Mouse (Mus musculus): ENCODE data around the gene Eml4.

Eml4 gene

DNA sequence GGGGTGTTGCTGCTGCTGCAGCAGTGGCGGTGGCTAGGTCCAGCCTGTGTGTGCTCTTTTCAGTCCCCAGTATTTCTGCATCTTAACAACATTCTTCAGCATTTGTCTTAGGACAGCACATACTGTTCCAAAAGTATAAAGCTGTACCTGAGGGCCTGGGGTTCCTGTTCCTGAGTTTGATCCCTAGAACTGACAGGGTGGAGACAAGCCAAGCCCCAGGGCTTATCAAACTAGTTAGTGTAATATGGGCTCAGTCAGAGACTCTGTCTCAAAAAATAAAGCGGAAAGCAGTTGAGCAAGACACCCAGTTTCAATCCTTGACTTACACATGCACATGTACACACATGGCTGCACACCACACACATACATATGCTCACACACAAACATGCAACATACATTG lies 34.2 kb downstream of the Eml4 start:
- no peak for DNase-seq

DNA sequence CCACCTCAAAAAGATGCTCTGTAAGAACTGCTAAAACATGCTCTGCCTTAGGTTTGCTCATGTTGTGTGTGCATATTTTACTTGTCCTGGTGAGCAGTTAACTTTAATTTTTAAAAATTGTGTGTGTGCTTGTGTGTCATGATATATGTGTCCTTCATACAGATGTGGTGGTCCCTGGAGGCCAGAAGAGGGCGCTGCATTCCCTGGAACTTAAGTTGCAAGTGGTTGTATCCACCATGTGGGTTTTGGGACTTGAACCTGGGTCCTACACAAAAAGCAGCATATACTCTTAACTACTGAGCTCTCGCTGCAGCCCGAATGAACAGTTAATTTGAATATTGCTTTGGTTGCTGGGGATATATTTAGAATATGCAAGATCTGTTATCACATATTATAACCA lies 36.4 kb downstream of the Eml4 start:
- no peak for DNase-seq

DNA sequence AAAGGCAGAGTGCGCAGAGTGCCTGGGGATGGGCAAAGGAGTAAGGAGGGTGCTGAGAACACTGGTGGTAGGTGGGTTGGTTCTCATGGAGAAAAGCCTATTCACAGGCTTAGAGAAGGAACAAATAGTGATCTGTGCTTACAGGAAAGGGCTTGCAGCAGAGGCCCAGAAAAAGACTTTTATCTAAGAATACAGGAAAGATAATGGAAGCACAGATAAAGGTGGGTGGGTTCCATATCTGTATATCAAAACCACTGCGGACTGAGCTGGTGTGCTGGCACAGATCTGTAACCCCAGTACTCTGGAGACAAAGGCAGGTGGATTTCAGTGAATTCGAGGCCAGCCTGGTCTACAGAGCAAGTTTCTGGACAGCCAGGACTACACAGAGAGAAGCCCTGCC lies 43.3 kb downstream of the Eml4 start:
- DNase-seq: no peak

DNA sequence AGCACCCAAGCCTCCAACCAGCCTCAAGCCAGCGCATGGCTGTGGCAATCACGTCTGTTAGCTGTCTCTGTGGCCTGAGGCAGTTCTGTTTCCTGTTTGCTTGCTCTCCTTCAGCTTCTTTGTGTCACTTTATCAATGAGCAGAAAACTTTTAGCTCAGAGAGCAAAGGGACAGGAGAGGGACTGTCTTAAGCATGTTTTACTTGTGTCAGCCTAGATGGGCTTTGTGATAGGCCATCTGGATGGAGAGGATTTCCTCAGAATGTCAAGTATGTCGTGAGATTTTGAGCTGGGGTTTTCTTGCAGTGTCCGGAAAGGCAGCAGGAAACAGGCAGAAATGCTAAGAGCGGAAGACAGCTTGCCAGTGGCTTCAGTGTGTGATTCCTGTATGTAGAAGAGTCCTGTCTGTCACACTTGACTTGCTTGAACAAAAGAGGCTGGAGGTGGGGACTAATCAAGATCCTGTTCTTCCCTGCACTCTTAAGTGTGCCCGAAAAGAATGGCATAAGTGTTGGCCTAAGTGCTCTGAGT lies 46.9 kb downstream of the Eml4 start:
- DNase-seq: no peak

DNA sequence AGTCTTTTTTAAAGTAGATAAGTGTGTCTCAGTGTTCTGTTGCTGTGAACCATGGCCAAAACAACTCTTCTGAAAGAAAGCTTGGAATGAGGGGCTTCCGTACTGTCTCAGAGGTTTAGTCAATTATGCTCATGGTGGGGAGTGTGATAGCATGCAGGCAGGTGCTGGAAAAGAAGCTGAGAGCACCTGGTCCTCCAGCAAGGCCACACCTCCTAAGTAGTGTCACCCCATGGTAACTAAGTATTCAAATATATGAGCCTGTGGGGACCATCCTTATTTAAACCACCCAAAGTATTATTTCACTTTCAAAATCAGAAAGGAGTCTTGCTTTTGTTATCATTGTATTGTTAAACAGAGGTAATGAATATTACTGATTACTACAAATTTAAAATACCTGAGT lies 48.0 kb downstream of the Eml4 start:
- DNase-seq: no peak

DNA sequence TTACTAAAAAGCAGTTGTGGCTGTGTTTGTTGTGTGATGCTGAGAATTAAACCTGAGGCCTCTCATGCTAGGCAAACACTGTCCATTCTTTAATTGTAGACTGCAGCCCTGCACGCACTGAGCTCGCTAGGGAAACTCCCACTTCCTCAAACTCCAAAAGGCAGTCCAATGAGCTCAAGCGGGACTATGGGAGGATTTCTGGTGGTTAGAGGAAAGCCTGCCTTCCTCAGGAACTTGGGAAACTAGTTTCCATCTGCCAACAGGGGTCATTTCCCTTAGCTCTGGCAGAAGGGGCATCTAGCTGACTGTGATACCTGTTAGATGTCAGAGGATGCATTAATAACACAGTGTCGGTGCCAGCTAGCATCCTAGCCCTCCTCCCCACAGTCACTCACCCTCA lies 79.9 kb downstream of the Eml4 start:
- no peak for DNase-seq

DNA sequence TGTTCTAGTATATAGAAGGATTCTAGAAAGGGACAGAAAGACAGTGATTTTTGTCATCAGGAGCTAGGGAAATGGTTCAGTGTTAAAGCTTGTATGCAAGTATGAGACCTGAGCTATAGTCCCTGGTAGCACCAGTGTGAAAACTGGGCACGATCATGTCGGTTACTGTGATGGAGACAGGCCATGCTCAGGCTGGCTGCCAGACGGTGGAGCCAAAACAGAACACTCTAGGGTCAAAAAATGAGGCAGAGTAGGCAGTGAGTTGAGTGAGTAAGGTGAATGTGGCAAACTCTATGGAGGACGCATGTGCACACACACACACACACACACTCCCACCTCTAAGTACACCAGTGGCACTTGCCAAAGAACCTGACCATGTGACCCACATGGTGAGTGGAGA lies 92.7 kb downstream of the Eml4 start:
- no peak for DNase-seq

DNA sequence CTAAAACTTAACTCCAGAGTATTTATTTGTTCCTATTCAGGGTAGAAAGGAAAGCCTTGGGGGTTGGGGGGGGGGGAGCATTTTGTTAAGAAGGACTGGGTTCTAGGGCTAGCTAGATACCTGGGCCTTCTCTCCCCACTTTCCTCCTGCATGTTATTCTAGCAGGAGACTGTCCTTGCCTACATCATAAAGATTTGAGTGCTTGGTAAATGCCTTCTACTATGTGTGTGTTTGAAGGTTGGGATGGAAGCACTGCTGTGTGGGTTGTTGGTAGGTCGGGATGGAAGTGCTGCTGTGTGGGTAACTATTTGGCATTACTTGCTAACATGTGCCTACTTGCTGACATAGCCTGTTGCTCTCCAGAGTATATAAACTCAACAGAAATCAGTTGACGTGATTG lies 98.9 kb downstream of the Eml4 start:
- DNase-seq: no peak

DNA sequence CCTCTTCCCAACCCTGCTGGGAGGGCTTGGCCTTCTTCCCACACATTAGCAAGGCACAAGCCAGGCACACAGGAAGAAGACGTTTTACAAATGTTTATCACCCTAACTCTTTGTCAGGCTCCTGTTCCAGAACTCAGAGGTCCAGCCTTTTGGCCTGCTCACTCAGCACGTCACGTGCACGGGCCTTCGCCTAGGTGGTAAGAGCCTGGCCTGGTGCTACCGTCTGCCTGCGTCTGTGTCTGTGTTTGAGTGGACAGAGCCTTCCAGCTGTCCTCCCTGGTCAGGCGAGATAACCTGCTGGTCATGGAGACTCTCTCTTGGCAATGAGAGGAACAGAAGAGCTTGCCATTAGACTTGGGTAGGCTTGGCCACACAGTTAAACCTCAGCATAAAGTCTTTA lies 100.6 kb downstream of the Eml4 start:
- DNase-seq: peak; percentile 13

DNA sequence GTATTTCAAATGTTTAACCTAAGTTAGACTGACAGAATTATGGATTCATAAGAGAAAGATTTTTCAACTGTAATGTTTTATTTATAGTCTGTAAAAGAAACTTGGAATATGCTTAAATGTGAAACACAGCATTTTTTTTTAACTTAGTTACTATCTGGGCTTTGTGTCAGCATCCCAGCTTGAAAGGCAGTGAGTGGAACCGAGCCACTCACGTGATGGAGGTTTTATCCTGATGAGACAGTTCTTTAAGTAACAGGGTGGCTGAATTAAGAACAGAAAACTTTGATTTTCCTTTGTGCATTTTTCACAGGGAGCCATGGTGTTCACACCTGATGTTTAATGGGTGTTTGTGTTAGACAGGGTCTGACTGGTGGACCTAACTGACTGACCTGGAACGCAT lies 101.1 kb downstream of the Eml4 start:
- DNase-seq: no peak

DNA sequence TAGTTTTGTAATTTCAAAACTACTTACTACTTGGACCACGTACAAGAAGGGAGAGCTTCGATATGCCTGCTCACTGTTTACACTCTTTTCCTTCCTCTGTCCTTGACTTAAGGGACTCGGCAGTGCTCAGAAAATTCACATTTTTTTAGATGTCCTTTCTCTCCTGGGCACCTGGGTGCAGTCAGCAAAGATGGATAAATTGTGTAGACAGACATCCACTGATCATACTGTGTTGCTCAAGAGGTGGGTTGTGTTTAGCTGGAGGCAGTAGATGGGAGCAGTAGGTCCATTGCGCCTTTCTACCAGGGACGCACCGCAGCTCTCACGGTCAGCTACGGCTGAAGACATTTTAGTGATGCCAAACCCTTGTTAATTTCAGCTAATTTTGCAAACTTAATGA lies 101.7 kb downstream of the Eml4 start:
- no peak for DNase-seq

DNA sequence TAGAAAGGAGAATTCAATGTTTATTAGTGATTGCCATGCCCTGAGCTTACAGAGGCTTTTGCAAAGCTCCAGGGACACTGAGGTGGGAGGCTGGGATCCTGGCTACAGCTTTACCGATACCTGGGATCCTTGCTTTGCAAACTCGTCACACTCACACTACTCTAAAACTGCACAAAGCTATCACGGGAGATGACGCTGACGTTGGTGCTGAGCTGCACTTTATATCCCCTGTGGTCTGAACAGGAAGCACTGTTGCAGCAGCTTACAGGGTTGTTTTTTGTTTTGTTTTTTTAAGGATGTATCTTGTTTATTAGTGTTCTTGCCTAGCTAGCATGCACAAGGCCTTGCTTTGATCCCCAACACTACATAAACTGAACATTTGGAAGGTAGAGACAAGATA lies 102.9 kb downstream of the Eml4 start:
- no peak for DNase-seq

DNA sequence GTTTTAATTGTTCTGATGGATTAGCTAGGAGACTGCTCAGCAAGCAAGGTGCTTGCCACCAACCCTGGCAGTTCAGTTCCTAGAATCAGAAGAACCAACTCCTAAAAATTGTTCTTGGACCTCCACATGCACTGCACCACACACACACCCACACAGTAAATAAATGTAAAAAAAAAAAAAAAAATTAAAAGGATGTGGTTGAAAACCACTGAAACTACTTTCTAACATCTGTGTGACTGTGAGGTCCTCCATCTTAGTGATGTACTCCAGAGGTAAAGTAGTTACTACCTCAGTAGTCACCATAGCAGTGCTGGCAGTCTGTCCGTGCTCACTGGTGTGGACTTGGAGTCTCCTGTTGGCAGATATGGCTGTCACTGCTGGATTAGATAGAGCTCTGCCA lies 106.5 kb downstream of the Eml4 start:
- DNase-seq: no peak

DNA sequence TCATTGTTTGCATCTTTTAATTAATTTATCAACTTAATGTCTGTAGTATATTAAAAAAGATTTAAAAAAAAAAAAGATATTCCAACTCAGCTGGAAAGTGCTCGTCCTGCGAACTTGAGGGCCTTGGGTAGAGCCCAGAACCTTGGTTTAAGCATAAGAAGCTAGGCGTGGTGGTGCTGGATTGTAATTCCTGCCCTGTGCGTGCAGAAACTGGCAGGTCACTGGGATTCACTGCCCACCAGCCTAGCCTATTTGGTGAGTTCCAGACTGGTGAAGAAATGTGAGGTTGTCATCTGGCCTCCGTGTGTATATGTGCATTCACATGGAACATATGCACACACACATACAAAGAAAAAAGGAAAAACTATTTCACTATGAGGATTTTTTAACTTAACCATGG lies 115.2 kb downstream of the Eml4 start:
- no peak for DNase-seq

DNA sequence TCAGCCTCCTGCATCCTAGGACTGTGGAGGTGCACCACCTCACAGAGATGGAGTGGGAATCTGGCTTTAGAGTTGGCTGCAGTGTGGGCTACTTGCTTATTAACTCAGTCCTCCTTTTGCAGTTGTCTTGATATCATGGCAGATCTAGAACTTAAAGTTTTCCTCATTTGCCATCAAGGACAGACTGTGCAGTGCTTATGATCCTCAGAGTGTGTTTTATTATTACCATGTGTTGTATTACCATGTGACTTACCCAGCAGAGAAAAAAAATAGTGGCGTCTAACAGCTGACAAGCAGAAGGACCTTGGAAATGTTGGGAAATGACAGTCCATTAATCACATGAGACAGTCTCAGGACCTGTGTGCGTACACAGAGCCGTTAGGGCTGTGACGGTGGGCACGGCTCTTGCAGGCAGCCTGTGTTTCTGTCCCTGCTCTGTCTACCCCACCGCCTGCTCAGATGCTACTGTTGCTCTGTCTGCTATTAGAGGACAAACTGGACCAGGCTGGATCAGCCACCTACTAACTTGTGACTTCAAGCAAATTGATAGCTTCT lies 116.0 kb downstream of the Eml4 start:
- DNase-seq: no peak

DNA sequence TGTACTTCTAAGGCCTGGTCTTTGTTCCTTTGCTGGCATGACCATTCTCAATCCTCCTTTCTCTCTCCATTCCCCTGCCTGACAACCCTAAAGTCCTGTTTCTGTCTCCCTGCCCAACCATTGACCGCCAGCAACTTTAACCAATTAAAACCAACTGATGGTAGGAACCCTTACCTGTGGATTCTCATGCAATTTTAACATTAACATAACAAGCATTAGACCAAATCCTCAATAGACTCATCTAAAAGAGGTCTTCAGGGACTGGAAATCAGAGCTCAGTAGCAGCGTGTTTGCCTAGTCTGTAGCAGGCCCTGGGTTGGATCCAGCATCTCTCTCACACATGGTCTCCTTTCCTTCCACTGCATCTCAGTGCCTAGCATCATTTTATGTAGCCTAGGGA lies 118.9 kb downstream of the Eml4 start:
- DNase-seq: no peak

DNA sequence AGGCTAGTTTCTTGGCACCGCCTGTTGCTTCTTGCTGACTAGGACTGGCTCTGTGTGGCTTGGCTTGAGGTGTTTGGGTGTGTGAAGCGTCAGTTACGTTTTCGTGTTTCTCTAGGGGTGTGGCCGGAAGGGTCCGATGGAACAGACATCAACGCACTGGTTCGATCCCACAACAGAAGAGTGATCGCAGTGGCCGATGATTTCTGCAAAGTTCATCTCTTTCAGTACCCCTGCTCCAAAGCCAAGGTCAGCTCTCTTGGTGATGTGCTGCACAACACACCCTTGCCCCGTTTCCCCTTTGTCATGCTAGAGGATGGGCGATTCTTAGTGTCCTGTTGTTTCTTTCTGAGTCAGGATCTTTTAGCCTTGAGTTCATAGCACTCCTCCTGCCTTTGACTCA lies 126.4 kb downstream of the Eml4 start:
- no peak for DNase-seq

DNA sequence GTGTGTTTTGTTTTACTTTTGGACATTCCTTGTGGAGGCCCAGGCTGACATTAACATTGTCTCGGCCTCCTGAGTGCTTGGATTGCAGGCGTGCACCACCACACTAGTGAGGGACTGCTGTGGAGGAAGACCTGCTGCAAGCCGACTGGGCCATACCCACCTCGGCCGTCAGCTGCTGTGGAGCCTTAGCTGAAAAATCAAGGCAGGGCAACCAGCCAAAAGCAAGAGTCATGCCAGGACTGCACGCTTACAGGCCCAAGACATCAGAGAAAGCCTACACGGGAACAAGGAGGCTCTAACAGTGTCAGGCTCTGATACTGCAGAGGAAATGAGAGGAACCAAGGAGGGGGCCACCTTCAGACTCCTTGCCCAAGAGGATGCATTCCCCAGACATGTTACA lies 130.8 kb downstream of the Eml4 start:
- peak in 1 of 2 experiments; percentile 6 for DNase-seq

DNA sequence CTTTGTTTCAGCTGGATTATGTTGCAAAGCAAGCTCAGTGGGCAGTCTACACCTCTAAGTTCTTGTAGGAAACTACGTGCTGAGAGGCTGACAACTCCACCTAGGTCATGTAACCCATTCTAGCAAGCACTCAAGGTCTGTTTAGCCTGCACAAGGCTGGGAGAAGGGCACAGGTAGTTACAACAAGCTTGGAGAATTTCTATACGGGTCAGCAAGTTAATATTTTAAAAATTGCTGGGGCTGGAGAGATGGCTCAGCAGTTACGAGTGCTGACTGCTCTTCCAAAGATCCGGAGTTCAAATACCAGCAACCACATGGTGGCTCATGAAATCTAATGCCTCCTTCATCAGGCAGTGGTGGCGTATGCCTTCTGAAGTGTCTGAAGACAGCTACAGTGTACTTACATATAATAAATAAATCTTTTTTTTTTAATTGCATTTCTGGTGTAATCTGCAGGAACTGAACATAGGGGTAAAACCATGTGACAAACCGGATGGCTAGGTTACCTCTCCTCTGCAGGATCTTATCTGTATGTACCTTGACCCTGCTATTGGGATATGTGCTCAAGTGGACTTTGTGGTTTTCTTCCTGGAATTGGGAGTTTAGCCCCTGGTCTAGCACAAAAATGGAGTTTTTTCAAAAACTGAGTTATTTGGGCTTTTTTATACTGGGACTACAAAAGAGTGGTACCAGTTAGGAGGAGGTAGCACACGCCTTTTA lies 132.2 kb downstream of the Eml4 start:
- DNase-seq: no peak

DNA sequence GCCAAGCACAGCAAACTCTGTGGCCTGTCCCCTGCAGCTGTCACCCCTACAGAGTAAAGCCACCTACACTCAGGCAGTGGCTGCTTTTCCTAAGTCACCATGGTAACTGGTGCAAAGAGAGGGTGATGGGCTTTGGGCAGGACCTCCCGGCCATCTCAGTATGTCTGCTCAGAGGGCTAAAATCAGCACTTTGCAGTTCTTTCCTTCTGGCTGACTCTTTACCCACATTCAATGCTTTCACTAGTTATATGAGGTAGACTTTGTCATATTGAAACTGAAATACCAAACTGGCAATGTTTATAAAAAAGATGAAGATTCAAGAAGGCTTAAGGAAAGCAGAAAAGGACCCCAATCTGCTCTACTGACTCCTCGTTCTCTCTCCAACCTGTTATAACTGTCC lies 133.1 kb downstream of the Eml4 start:
- no peak for DNase-seq

DNA sequence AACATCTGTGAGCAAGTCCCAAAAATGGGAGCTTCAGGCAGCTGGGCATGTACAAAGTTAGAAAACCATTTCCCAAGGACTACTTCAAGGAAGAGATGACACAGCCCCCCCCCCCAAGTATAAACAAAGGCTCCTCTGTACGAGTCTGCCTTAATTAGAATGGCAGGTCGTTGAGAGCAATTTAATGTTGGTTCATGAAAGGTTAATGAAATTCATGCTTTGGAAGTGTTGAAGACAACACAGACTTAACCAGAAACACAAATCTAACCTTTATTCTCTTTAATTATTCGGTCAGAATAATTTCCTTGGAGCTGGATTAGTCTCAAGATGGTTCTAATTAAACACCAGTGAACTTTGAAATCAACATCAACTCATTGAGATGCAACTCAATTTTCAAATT lies 137.0 kb downstream of the Eml4 start:
- no peak for DNase-seq

DNA sequence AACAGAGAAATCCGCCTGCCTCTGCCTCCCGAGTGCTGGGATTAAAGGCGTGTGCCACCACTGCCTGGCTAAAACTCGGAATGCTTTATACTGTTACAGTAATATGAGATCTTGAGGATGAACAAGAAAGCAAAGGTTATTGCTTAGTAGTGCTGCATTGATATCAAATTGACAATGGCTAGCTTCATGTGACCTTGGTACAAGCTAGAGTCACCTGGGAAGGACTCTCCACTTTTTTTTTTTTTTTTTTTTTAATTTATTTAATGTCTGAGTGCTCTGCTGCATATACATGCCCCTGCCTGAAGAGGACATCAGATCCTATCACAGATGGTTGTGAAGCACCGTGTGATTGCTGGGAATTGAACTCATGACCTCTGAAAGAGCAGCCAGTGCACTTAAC lies 148.2 kb downstream of the Eml4 start:
- no peak for DNase-seq

DNA sequence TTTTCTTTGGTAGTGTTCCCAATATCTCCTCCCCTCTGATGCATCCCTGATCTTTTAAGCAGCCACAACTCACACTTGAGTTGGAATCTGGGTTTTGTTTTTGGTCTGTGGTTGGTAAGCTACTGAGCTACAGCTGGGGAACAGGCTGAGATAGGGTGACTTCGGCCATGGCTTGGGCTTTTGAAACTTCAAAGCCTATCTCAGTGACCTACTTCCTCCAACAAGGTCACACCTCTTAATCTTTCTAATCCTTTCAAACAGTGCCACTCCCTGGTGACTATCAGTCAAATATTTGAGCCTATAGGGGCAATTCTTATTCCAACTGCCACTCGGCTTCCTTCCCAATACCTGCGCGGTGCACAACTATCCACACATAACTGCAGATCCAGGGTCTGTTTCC lies 149.0 kb downstream of the Eml4 start:
- DNase-seq: no peak

DNA sequence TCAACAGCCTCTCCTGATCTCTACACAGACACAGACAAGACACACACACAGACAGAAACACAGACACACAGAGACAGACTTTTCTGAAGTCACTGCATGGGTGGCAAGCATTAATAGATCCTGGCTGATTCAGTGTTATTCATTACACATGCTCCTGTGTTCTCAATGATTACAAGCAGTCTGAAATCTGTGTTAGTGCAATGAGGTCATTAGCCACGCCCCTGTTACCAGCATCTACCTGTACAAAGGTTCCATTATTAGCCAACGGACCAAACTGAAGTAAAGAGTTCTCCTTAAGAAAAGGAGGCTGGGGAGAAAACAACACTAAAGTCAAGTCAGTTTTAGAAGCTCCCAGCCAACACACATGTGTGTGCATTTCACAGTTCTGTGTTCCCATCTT lies 153.0 kb downstream of the Eml4 start:
- DNase-seq: no peak

DNA sequence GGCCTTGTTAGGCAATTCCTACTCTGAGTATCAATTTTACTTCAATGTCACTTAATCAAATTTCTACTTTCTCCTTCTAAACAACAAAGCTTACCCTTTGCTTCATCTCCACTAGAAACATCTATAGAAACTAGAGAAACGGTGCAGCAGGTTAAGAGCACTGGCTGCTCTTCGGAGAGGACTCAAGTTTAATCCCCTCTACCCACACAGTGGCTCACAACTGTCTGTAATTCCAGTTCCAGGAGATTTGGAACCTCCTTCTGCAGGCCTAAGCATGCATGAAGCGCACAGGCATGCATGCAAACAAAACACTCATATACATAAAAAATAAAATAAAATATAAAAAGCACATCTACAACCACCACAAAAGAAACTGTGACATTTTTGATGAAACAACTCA lies 161.4 kb downstream of the Eml4 start:
- no peak for DNase-seq

Measured in cerebellum, postnatal 36 days (tissue).